In genomic region chr3:142040345-142040744, GRCm38 (mm10) we compare ENCODE assay signal across 23 mouse cellular contexts.
A peak's percentile ranks its signal among the peaks of the same experiment; 100 is the strongest.
DNase-seq lines count a peak whose midpoint lies in the region; ATAC-seq and TF ChIP-seq lines count a peak whose summit lies in the region.
"Had no signal": no experiment of that assay in that cellular context is flagged by ENCODE, and none has a peak within 500 bp of the region (broad histone marks: within the 10 kb centered on the region; RNA-seq: fewer than 3 reads in every experiment).

No protein-coding gene starts in this region.

- no peaks in the 10 kb centered on the region for H3K4me1 ChIP-seq in midbrain, embryonic 11.5 days (ENCODE audit: control insufficient read depth, insufficient read depth, low read length)
- no peaks in the 10 kb centered on the region for H3K4me1 ChIP-seq in midbrain, postnatal 0 days (ENCODE audit: insufficient read depth, low read length)
- no peaks in the 10 kb centered on the region for H3K4me1 ChIP-seq in intestine, postnatal 0 days (replicated peaks; ENCODE audit: control insufficient read depth, insufficient read depth, low read length)
- H3K4me1 ChIP-seq: forebrain, embryonic 13.5 days; heart, embryonic 12.5 days; heart, embryonic 15.5 days had no signal

- WGBS in midbrain, embryonic 11.5 days: 91% methylated on average over 5 of the region's 5 CpGs
- 91% methylated on average over 5 of the region's 5 CpGs for WGBS in midbrain, postnatal 0 days
- 87% methylated on average over 5 of the region's 5 CpGs for WGBS in intestine, postnatal 0 days

- H3K36me3 ChIP-seq in midbrain, embryonic 11.5 days (ENCODE audit: control insufficient read depth, insufficient read depth, low read length): no peaks in the 10 kb centered on the region
- no peaks in the 10 kb centered on the region for H3K36me3 ChIP-seq in midbrain, postnatal 0 days (ENCODE audit: insufficient read depth, low read length)
- H3K36me3 ChIP-seq in intestine, postnatal 0 days (ENCODE audit: control insufficient read depth, insufficient read depth): no peaks in the 10 kb centered on the region
- H3K36me3 ChIP-seq: forebrain, embryonic 10.5 days; heart, embryonic 12.5 days; heart, embryonic 15.5 days had no signal

- no peak overlapping the region for H3K9ac ChIP-seq in midbrain, embryonic 11.5 days (ENCODE audit: low read length)
- no peak overlapping the region for H3K9ac ChIP-seq in midbrain, postnatal 0 days (replicated peaks; ENCODE audit: low read length, poor library complexity, severe bottlenecking)
- no peak overlapping the region for H3K9ac ChIP-seq in intestine, postnatal 0 days (ENCODE audit: low read depth, low read length)
- H3K9ac ChIP-seq: forebrain, embryonic 13.5 days; heart, embryonic 12.5 days; heart, embryonic 15.5 days; hindbrain, embryonic 14.5 days had no signal

- no peak overlapping the region for H3K4me2 ChIP-seq in midbrain, embryonic 11.5 days
- H3K4me2 ChIP-seq in midbrain, postnatal 0 days (ENCODE audit: low read depth, low read length, poor library complexity, severe bottlenecking): no peak overlapping the region
- no peak overlapping the region for H3K4me2 ChIP-seq in intestine, postnatal 0 days (replicated peaks; ENCODE audit: low read depth)
- H3K4me2 ChIP-seq: forebrain, embryonic 13.5 days; heart, embryonic 12.5 days; heart, embryonic 15.5 days; hindbrain, embryonic 14.5 days had no signal

- no peak for TF ChIP-seq CTCF in midbrain, postnatal 0 days (IDR thresholded peaks at IDR 0.05)
- TF ChIP-seq CTCF in intestine, postnatal 0 days (IDR thresholded peaks at IDR 0.05; ENCODE audit: low read depth): no peak

- no peaks in the 10 kb centered on the region for H3K9me3 ChIP-seq in midbrain, embryonic 11.5 days (ENCODE audit: control insufficient read depth, low read length)
- no peaks in the 10 kb centered on the region for H3K9me3 ChIP-seq in midbrain, postnatal 0 days (ENCODE audit: low read length)
- H3K9me3 ChIP-seq in intestine, postnatal 0 days (ENCODE audit: control insufficient read depth): no peaks in the 10 kb centered on the region
- H3K9me3 ChIP-seq: forebrain, embryonic 10.5 days; forebrain, embryonic 13.5 days; heart, embryonic 12.5 days; heart, embryonic 15.5 days had no signal

- no peak for ATAC-seq in midbrain, embryonic 11.5 days (ENCODE audit: low FRiP score)
- ATAC-seq in midbrain, postnatal 0 days (ENCODE audit: low FRiP score): no peak
- ATAC-seq in intestine, postnatal 0 days: no peak
- ATAC-seq: CD4-positive, CD25-positive, alpha-beta regulatory T cell, adult 4 months; forebrain, embryonic 13.5 days; forebrain, embryonic 16.5 days; hindbrain, postnatal 0 days had no signal

- no peak overlapping the region for H3K4me3 ChIP-seq in midbrain, embryonic 11.5 days (ENCODE audit: low read depth, low read length)
- H3K4me3 ChIP-seq in midbrain, postnatal 0 days (ENCODE audit: low read depth, low read length): no peak overlapping the region
- no peak overlapping the region for H3K4me3 ChIP-seq in intestine, postnatal 0 days (ENCODE audit: low read depth, low read length)
- H3K4me3 ChIP-seq: forebrain, embryonic 10.5 days; forebrain, embryonic 13.5 days; heart, embryonic 12.5 days; heart, embryonic 15.5 days had no signal

- no peak overlapping the region for H3K27ac ChIP-seq in midbrain, embryonic 11.5 days (ENCODE audit: low read depth, low read length)
- H3K27ac ChIP-seq in midbrain, postnatal 0 days (ENCODE audit: low read depth, low read length): no peak overlapping the region
- no peak overlapping the region for H3K27ac ChIP-seq in intestine, postnatal 0 days (ENCODE audit: low read depth, low read length)
- H3K27ac ChIP-seq: forebrain, embryonic 10.5 days; forebrain, embryonic 13.5 days; heart, embryonic 15.5 days; hindbrain, embryonic 14.5 days; hindbrain, postnatal 0 days had no signal

- no peaks in the 10 kb centered on the region for H3K27me3 ChIP-seq in midbrain, embryonic 11.5 days (ENCODE audit: control insufficient read depth, insufficient read depth, low read length)
- no peaks in the 10 kb centered on the region for H3K27me3 ChIP-seq in midbrain, postnatal 0 days (ENCODE audit: insufficient read depth, low read length)
- no peaks in the 10 kb centered on the region for H3K27me3 ChIP-seq in intestine, postnatal 0 days (replicated peaks; ENCODE audit: control insufficient read depth, insufficient read depth, low read length)
- H3K27me3 ChIP-seq: forebrain, embryonic 13.5 days; heart, embryonic 12.5 days; heart, embryonic 15.5 days had no signal

- peak; percentile 6 for DNase-seq in midbrain, embryonic 11.5 days (ENCODE audit: low spot score, missing footprints)
- DNase-seq in midbrain, postnatal 0 days (ENCODE audit: low spot score): no peak
- peak; percentile 39 for DNase-seq in brain, adult 2 months (ENCODE audit: low read depth, low spot score)
- peak; percentile 32 to 44 for DNase-seq in right cerebral cortex, postnatal 10 days (ENCODE audit: low spot score in 2 of 2)
- peak; percentile 14 for DNase-seq in right cerebral cortex, postnatal 4 days
- DNase-seq: adrenal gland, adult 2 months; adrenal gland, postnatal 25 days; cerebellum, adult 18-20 months; cerebellum, adult 9-10 months; cerebellum, postnatal 14 days; gastrocnemius, postnatal 25 days; heart, adult 18-20 months; heart, postnatal 10 days; heart, postnatal 4 days had no signal
